Mouse (Mus musculus) bone marrow macrophage, adult 2 months (primary cell): Measurements from ENCODE around the gene Rbms3.

ENCODE experiments used
- CTCF ChIP-seq: IDR thresholded peaks from 2 replicates; pipeline ENCODE4 v1.5.1; 2012; ENCODE audit warnings: low read depth, mild to moderate bottlenecking, low read length, moderate library complexity
- POLR2A ChIP-seq: IDR thresholded peaks from 2 replicates; pipeline ENCODE4 v1.6.1; 2012; ENCODE audit warnings: mild to moderate bottlenecking, low read depth, low read length, borderline replicate concordance

GRCm38 (mm10) chr9:117200067-117200658 is 429.6 kb downstream of the Rbms3 start:
- TF ChIP-seq CTCF (no peak), POLR2A (no peak)
